Mouse (Mus musculus) small intestine, adult 2 months (tissue): ENCODE data around the gene Sae1.

ENCODE experiments used
- CTCF ChIP-seq: fragments of 200-500 bp; IDR thresholded peaks from 2 replicates; pipeline ENCODE4 v1.5.1; 2012; ENCODE audit warnings: low read depth, mild to moderate bottlenecking, control low read depth, inconsistent platforms, low read length, moderate library complexity, mixed read lengths; ENCODE audit not compliant: insufficient replicate concordance, insufficient read length; ENCODE audit errors: extremely low read depth
- POLR2A ChIP-seq: fragments of 200-500 bp; IDR thresholded peaks from 2 replicates; pipeline ENCODE4 v1.6.1; 2012; ENCODE audit warnings: low read depth, mild to moderate bottlenecking, control low read depth, inconsistent platforms, low read length, moderate library complexity

GRCm38 (mm10) chr7:16357602-16358001 lies 30.0 kb downstream of the Sae1 start:
- TF ChIP-seq CTCF (no peak), POLR2A (no peak)
